Mouse (Mus musculus) left cerebral cortex, adult 8-10 months (tissue): ENCODE data around the gene Gm5662. TPM values are rescaled to one million over a fixed set of nuclear protein-coding genes. Genes with fewer than 3 reads are reported as not detected.
"Not testable (repeated sequence)": the region's sequence is repeated elsewhere in the genome, so short reads cannot be mapped to it uniquely, and the experiment has no call there.

Experiments
- DNase-seq, 2 experiments: peaks; one replicate each; pipeline ENCODE4 v3.0.0; 2022; ENCODE audit warnings: low spot score in 2 of 2
- total RNA-seq, 4 experiments: library from RNA; stranded (reverse); gene quantifications; 2 replicates each; pipeline ENCODE4 v1.2.4; 2022

The Gm5662 gene
- not detected for total RNA-seq

DNA sequence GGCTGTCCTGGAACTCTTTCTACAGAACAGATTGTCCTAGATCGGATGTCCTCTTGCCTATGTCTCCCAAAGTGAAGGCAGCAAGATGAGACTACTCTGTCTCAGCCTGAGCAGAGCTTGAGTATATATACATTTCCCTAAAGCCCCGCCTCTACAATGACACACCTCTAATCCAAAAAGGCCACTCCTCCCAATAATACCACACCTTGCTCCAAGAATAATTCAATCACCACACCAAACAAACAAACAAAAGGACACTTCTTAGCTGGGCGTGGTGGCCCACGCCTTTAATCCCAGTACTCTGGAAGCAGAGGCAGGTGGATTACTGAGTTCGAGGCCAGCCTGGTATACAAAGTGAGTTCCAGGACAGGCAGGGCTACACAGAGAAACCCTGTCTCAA, at the start of gene Gm5662:
TSS of gene Gm5662 (minus strand) at position 101 of the 400 bp plus-strand sequence.
- not testable (repeated sequence) for DNase-seq

DNA sequence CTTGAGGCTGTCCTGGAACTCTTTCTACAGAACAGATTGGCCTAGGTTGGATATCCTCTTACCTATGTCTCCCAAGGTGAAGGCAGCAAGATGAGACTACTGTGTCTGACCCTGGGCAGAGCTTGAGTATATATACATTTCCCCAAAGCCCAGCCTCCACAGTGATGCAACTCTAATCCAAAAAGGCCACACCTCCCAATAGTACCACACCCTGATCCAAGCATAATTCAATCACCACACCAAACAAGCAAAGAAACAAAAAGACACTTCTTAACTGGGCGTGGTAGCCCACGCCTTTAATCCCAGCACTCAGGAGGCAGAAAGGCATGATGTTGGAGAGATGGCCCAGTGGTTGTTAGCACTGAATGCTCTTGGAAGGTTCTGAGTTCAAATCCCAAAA, 49.6 kb upstream of the Gm5662 start, which contains the start of gene Gm5039:
TSS of gene Gm5039 (minus strand) at position 101 of the 400 bp plus-strand sequence.
- not testable (repeated sequence) for DNase-seq

DNA sequence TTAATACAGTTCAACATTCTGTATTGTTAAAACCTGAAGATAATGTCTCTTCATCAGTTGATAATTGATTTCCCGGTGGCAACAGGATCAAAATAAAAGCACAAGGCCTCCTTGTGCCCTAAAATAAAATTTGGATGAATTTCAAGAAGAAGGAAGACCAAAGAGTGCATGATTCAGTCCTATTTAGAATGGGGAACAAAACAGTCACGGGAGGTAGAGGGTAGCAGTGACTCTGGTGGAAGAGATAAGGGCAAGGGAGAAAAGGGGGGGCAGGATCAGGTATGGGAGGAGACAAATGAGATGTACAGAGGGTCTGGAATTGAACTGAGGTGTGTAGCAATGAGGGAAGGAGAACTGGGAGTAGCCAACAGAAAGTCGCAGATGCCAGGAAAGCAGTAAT, 40.3 kb upstream of the Gm5662 start:
- no peak for DNase-seq

DNA sequence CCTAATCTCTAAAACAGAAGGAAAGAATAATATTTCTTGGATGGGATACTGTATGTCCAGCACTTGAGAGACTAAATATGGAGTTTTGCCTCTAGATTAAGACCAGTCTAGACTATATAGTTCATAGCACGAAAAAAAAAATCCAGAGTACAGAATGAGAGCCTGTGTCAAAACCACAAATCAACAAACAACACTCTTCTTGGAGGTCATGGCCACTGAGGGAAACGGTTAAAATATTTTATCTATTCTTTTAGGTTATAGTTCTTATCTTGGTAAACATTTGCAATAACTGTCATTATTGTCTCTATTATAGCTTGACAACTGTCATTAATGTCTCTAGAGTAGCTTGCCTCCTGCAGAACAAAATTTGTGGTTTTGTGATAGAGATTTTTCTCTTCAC, 22.9 kb upstream of the Gm5662 start:
- not testable (repeated sequence) for DNase-seq

DNA sequence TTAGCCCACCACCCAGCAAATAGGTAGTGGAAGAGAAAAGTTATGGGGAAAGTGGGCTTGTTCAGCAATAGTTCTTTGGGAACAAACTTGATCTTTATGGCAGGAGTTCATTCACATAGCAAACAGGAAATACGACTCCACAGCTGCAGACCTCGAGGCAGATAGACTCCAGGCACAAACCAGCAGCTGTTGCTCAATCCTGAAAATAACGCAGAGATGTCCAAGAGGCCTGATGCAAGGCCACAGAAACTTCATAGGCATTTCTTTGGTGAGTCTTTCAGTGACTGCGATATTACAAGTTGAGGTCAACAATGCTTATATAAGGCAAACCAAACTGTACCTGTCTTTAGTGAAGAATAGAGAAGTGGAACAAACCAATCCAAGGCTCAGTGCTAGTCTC, 18.8 kb upstream of the Gm5662 start:
- not testable (repeated sequence) for DNase-seq

DNA sequence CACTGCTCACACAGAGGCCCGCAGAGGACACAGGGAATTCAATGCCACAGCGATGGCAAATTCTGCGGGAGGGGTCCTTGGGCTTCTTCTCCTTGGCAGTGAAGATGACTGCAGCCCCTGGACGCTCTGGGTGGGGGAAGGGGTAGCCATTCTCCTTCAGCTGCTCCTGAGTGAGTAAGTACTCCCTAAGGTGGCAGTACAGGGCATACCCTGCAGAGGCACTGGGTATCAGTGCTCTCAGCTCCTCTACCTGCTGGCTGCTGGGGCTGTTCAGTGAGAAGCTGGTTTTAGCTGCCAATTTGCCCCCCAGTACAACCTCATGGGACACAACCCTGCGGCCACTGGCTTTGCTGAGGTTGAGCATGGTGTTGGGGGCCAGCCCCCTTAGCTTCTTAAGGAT, 10.9 kb upstream of the Gm5662 start:
- not testable (repeated sequence) for DNase-seq

DNA sequence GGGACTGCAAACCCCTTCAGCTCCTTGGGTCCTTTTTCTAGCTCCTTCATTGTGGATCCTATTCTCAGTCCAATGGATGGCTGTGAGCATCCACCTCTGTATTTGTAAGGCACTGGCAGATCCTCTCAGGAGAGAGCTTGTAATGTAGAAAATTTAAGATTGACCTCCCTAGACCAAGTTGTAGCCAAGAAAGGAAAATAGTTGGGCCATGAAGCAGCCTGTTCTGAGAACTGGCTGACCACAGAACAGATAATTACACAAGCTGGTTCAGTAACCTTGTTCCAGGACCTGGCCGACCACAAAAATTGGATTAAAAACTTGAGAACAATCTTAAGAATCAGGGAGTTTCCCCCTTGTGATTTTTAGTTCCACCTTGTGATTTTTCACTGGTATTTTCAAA, 17.1 kb downstream of the Gm5662 start:
- DNase-seq = no peak

DNA sequence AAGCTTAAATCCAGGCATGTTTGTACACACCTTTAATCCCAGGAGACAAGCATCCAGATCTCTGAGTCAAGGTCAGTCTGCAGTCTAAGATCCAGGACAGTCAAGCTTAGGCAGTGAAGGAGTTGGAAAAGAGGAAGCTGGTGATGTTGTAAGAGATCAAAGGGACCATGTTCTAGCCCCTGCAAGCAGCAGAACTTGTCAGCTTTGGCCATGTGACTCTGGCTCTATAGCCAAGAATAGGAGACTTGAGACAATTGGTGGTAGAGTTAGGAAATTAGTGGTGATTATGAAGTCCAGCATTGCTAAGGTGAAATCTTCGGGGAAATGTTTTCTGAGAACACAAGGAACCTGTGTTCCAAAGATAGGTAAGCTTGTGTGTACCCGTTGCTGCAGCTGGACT, 18.4 kb downstream of the Gm5662 start:
- not testable (repeated sequence) for DNase-seq

DNA sequence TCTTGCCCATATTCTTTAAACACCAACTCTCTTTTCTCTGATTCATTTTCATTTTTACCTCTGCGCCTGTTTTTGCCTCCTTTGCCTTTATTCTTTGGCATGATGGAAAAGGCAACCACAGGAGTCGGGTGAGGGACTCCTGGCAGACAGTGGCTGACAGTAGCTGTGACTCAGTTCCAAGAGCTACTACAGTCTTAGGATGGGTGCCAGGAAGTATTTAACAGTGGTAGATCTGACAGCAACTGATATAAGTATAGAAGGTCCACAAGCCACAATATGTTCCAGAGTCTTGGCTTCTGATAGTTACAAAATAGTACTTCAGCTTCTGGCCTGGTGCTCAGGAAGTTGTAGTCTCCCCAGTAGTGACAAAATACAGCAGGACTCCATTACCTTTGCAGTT, 24.3 kb downstream of the Gm5662 start, which contains the start of gene Gm8332:
TSS of gene Gm8332 (minus strand) at position 101 of the 400 bp plus-strand sequence.
- not testable (repeated sequence) for DNase-seq

DNA sequence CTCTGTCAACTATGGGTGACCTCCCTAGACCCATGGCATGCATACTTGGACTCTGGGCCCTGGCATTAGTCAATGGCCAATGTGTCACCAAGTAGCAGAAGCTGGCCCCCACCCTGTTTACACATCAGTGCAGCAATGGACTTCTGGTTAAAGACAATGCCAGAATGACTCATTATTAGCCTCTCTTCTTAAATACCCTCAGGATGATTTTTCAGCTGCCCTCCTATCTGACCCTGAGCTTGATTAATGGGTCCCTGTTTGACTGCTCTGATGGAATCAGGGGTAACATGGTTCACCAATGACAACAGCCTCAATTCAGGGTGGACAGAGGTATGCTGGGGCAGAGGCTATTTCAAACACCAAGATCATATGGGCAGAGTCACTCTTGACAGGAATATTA, 28.5 kb downstream of the Gm5662 start:
- DNase-seq = not testable (repeated sequence)

DNA sequence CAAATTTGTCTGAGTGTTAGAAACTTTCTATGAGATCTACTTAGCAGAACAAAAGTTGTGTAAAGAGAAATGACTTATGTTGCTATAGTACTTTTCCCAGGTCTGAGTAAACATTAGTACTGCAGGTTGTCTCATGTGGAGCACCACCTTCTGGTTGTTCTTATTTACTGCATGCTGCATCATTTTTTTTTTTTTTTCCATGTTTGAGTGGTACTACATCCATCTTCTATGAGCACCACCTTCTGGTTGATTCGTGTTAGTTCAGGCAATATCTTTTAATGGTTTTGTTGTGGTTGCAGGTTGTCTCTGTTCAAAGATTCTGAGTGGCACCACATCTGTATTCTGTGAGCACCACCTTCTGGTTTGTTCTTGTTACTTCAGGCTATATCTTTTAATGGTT, 31.4 kb downstream of the Gm5662 start:
- not testable (repeated sequence) for DNase-seq

Other genes starting within 250 kb of the Gm5662 start
- not detected for gene Gm2056, start 247.5 kb downstream of the Gm5662 start, total RNA-seq
- gene Gm16368, start 190.8 kb downstream of the Gm5662 start, total RNA-seq = not detected
- gene Gm10436, start 92.4 kb downstream of the Gm5662 start, total RNA-seq = not detected
- gene Gm8332, start 24.4 kb downstream of the Gm5662 start, total RNA-seq = not detected
- gene Gm5039, start 49.5 kb upstream of the Gm5662 start, total RNA-seq = not detected
- 10 to 100 TPM; 38.1 to 41.4 (median 39.5) TPM for gene Adck1, start 86.1 kb upstream of the Gm5662 start, total RNA-seq